Mouse (Mus musculus): ENCODE measurements around the gene Crhr1. TPM values are rescaled to one million over a fixed set of nuclear protein-coding genes. Genes with fewer than 3 reads are reported as not detected.
"Not testable (repeated sequence)": the region's sequence is repeated elsewhere in the genome, so short reads cannot be mapped to it uniquely, and the experiment has no call there.

Crhr1 gene
- polyA plus RNA-seq, 1 experiment from 2014 or later, result 3.0 TPM

- Histone ChIP-seq H3K36me3 (ENCODE audit: control insufficient read depth, insufficient read depth, low read length) (no peaks in the 10 kb centered on the region), H3K9ac (ENCODE audit: low read length) (no peak overlapping the region), H3K4me2 (ENCODE audit: low read length) (peak overlapping the region; percentile 29; the same call in 1 of the 2 replicates), H3K9me3 (replicated peaks; ENCODE audit: control insufficient read depth, low read length) (no peaks in the 10 kb centered on the region), H3K27me3 (replicated peaks; ENCODE audit: control insufficient read depth, insufficient read depth, low read length) (no peaks in the 10 kb centered on the region), H3K4me1 (ENCODE audit: control insufficient read depth, insufficient read depth, low read length) (no peaks in the 10 kb centered on the region), H3K4me3 (ENCODE audit: low read depth, low read length) (no peak overlapping the region), H3K27ac (ENCODE audit: low read depth, low read length) (no peak overlapping the region)
- no peak for DNase-seq (ENCODE audit: low spot score)
- 77% methylated on average over 11 of the region's 11 CpGs for WGBS
- no peak; the same call in 1 of the 2 replicates for ATAC-seq
Observed at GRCm38 (mm10) chr11:104195382-104195781, 62.7 kb downstream of the Crhr1 start.

DNA sequence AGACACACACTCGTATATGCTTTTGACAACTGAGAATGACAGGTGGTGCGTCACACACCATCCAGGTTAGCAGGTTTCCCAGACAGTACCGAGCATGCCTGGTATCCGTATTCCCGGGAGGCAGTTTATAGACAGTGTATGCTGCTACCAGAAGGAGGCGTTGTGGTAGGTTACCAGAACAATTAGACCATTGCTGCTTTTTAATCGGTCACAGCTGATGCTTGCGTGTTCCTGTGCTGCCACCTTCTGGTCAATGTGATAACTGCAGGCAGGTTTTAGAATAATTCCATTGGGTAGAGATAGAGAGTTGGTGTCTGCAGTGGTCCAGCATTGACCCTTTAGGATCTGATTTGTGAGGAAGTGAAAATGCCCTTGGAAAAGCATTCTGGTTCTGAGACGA is 63.1 kb downstream of the Crhr1 start:
- 10% methylated on average over 9 of the region's 9 CpGs for WGBS
- peak; percentile 95 for DNase-seq (ENCODE audit: low spot score)
- Histone ChIP-seq H3K27ac (ENCODE audit: low read depth, low read length) (no peak overlapping the region), H3K9me3 (replicated peaks; ENCODE audit: control insufficient read depth, low read length) (no peaks in the 10 kb centered on the region), H3K27me3 (replicated peaks; ENCODE audit: control insufficient read depth, insufficient read depth, low read length) (no peaks in the 10 kb centered on the region), H3K4me3 (ENCODE audit: low read depth, low read length) (no peak overlapping the region), H3K36me3 (ENCODE audit: control insufficient read depth, insufficient read depth, low read length) (no peaks in the 10 kb centered on the region), H3K4me1 (ENCODE audit: control insufficient read depth, insufficient read depth, low read length) (no peaks in the 10 kb centered on the region), H3K4me2 (ENCODE audit: low read length) (peak overlapping the region; percentile 29; the same call in 1 of the 2 replicates), H3K9ac (ENCODE audit: low read length) (no peak overlapping the region)
- peak; percentile 94 for ATAC-seq

DNA sequence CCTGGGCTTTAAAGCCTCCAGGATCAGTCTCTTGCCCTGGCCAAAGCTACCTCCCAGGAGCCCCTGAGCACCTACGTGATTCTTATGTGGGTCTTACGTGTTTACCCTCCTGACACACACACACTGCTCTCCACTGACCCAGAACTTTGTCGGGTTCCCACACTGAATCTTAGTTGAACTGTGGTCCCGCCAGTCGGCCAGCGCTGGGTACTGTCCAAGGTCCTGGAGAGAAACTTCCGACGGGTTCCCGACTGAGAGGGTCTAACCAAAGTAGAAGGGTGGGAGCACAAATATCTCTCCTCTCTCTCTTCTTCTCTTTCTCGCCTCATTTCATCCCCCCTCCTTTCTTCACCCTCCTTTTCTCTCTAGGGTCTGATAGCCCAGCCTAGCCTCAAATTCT is 65.2 kb downstream of the Crhr1 start:
- no peak overlapping the region for H3K4me3 ChIP-seq (ENCODE audit: low read depth, low read length)
- H3K4me1 ChIP-seq (ENCODE audit: control insufficient read depth, insufficient read depth, low read length), result no peaks in the 10 kb centered on the region
- H3K9ac ChIP-seq (ENCODE audit: low read length), result no peak overlapping the region
- no peak for ATAC-seq
- no peak for DNase-seq (ENCODE audit: low spot score)
- no peaks in the 10 kb centered on the region for H3K36me3 ChIP-seq (ENCODE audit: control insufficient read depth, insufficient read depth, low read length)
- 11% methylated on average over 10 of the region's 10 CpGs for WGBS
- H3K9me3 ChIP-seq (replicated peaks; ENCODE audit: control insufficient read depth, low read length), result peaks cover 3% of the 10 kb centered on the region; the same call in 1 of the 2 replicates
- no peak overlapping the region for H3K27ac ChIP-seq (ENCODE audit: low read depth, low read length)
- H3K4me2 ChIP-seq (ENCODE audit: low read length), result no peak overlapping the region
- no peaks in the 10 kb centered on the region for H3K27me3 ChIP-seq (replicated peaks; ENCODE audit: control insufficient read depth, insufficient read depth, low read length)

GRCm38 (mm10) chr11:104203271-104203670 is 70.6 kb downstream of the Crhr1 start:
- H3K4me2 ChIP-seq (ENCODE audit: low read length), result no peak overlapping the region
- no peak overlapping the region for H3K9ac ChIP-seq (ENCODE audit: low read length)
- 83% methylated on average over 3 of the region's 3 CpGs for whole genome bisulfite sequencing
- DNase-seq (ENCODE audit: low spot score) (no peak), ATAC-seq (no peak)
- H3K4me1 ChIP-seq (ENCODE audit: control insufficient read depth, insufficient read depth, low read length), result no peaks in the 10 kb centered on the region
- H3K36me3 ChIP-seq (ENCODE audit: control insufficient read depth, insufficient read depth, low read length), result no peaks in the 10 kb centered on the region
- peaks cover 3% of the 10 kb centered on the region; the same call in 1 of the 2 replicates for H3K9me3 ChIP-seq (replicated peaks; ENCODE audit: control insufficient read depth, low read length)
- H3K4me3 ChIP-seq (ENCODE audit: low read depth, low read length), result no peak overlapping the region
- no peak overlapping the region for H3K27ac ChIP-seq (ENCODE audit: low read depth, low read length)
- H3K27me3 ChIP-seq (replicated peaks; ENCODE audit: control insufficient read depth, insufficient read depth, low read length), result no peaks in the 10 kb centered on the region; the same call in 1 of the 2 replicates

- Histone ChIP-seq H3K9me3 (replicated peaks; ENCODE audit: control insufficient read depth, low read length) (peaks cover under 1% of the 10 kb centered on the region; the same call in 1 of the 2 replicates), H3K4me1 (ENCODE audit: control insufficient read depth, insufficient read depth, low read length) (no peaks in the 10 kb centered on the region), H3K9ac (ENCODE audit: low read length) (no peak overlapping the region), H3K36me3 (ENCODE audit: control insufficient read depth, insufficient read depth, low read length) (no peaks in the 10 kb centered on the region), H3K27me3 (replicated peaks; ENCODE audit: control insufficient read depth, insufficient read depth, low read length) (no peaks in the 10 kb centered on the region; the same call in 1 of the 2 replicates), H3K27ac (ENCODE audit: low read depth, low read length) (no peak overlapping the region), H3K4me3 (ENCODE audit: low read depth, low read length) (no peak overlapping the region), H3K4me2 (ENCODE audit: low read length) (no peak overlapping the region)
- ATAC-seq, result no peak
- DNase-seq (ENCODE audit: low spot score), result no peak
- WGBS, result 80% methylated on average over 4 of the region's 4 CpGs
Observed at GRCm38 (mm10) chr11:104206573-104206972, 73.9 kb downstream of the Crhr1 start.

DNA sequence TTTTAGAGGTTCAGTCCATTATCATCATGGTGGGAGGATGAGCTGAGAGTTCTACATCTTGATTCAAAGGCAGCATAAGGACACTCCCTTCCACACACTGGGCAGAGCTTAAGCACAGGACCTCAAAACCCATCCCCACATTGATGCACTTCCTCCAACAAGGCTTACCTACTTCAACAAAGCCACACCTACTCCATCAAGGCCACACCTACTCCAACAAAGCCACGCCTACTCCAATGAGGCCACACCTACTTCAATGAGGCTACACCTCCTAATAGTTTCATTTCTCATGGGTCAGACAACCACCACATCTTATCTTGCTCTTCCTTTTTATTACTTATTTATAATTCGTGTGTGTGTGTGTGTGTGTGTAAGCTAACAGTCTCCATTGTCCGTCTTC is 76.4 kb downstream of the Crhr1 start:
- ATAC-seq (no peak), DNase-seq (ENCODE audit: low spot score) (no peak)
- Histone ChIP-seq H3K4me3 (ENCODE audit: low read depth, low read length) (no peak overlapping the region), H3K9me3 (replicated peaks; ENCODE audit: control insufficient read depth, low read length) (no peaks in the 10 kb centered on the region), H3K9ac (ENCODE audit: low read length) (no peak overlapping the region), H3K4me1 (ENCODE audit: control insufficient read depth, insufficient read depth, low read length) (no peaks in the 10 kb centered on the region), H3K36me3 (ENCODE audit: control insufficient read depth, insufficient read depth, low read length) (no peaks in the 10 kb centered on the region), H3K4me2 (ENCODE audit: low read length) (no peak overlapping the region), H3K27me3 (replicated peaks; ENCODE audit: control insufficient read depth, insufficient read depth, low read length) (no peaks in the 10 kb centered on the region; the same call in 1 of the 2 replicates), H3K27ac (ENCODE audit: low read depth, low read length) (no peak overlapping the region)
- WGBS, result 73% methylated on average over 3 of the region's 3 CpGs

- H3K36me3 ChIP-seq (ENCODE audit: control insufficient read depth, insufficient read depth, low read length), result no peaks in the 10 kb centered on the region
- no peak overlapping the region for H3K4me2 ChIP-seq (ENCODE audit: low read length)
- no peak overlapping the region for H3K9ac ChIP-seq (ENCODE audit: low read length)
- H3K27me3 ChIP-seq (replicated peaks; ENCODE audit: control insufficient read depth, insufficient read depth, low read length), result no peaks in the 10 kb centered on the region; the same call in 1 of the 2 replicates
- no peak overlapping the region for H3K27ac ChIP-seq (ENCODE audit: low read depth, low read length)
- ATAC-seq (no peak), DNase-seq (ENCODE audit: low spot score) (no peak)
- WGBS, result 82% methylated on average over 6 of the region's 6 CpGs
- H3K9me3 ChIP-seq (replicated peaks; ENCODE audit: control insufficient read depth, low read length), result no peaks in the 10 kb centered on the region
- H3K4me1 ChIP-seq (ENCODE audit: control insufficient read depth, insufficient read depth, low read length), result no peaks in the 10 kb centered on the region
- no peak overlapping the region for H3K4me3 ChIP-seq (ENCODE audit: low read depth, low read length)
Observed at GRCm38 (mm10) chr11:104211251-104211650, 78.6 kb downstream of the Crhr1 start.

DNA sequence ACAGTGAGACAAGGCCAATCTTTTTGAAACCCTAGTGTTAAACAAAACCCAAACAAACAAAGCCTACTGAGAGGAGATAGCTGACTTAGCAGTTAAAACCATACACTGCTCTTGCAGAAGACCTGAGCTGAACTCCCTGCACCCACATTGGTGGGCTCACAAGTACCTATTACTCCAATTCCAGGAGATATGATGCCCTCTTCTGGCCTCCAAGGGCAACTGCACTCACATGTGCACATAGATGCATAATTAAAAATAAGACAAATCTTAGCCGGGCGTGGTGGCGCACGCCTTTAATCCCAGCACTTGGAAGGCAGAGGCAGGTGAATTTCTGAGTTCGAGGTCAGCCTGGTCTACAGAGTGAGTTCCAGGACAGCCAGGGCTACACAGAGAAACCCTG is 81.5 kb downstream of the Crhr1 start:
- 94% methylated on average over 5 of the region's 5 CpGs for WGBS
- not testable (repeated sequence) for H3K27ac ChIP-seq (ENCODE audit: low read depth, low read length); H3K27me3 ChIP-seq (replicated peaks; ENCODE audit: control insufficient read depth, insufficient read depth, low read length); H3K4me1 ChIP-seq (ENCODE audit: control insufficient read depth, insufficient read depth, low read length); DNase-seq (ENCODE audit: low spot score); H3K4me3 ChIP-seq (ENCODE audit: low read depth, low read length); H3K36me3 ChIP-seq (ENCODE audit: control insufficient read depth, insufficient read depth, low read length); H3K9ac ChIP-seq (ENCODE audit: low read length); H3K9me3 ChIP-seq (replicated peaks; ENCODE audit: control insufficient read depth, low read length); H3K4me2 ChIP-seq (ENCODE audit: low read length); ATAC-seq

DNA sequence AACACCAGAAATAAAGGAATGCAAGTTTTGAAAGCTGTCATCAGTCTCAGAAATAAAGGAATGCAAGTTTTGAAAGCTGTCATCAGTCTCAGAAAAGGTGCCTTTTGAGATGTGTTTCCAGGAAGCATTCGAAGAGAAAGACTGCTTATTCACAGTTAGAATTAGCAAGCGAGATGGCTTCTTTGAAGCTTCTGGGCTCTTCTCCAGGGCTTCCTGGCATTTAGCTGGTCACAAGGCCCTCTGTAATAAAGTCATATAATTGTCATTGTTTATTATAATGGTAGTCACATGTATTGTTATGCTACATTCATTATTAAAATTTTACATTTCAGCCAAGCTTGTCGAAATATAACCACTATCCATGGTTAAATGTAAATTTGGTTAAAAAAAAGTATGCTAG is 85.4 kb downstream of the Crhr1 start:
- H3K9me3 ChIP-seq (replicated peaks; ENCODE audit: control insufficient read depth, low read length), result no peaks in the 10 kb centered on the region
- no peak overlapping the region for H3K4me2 ChIP-seq (ENCODE audit: low read length)
- H3K4me3 ChIP-seq (ENCODE audit: low read depth, low read length), result no peak overlapping the region
- no peak for DNase-seq (ENCODE audit: low spot score)
- H3K27ac ChIP-seq (ENCODE audit: low read depth, low read length), result no peak overlapping the region
- no peaks in the 10 kb centered on the region for H3K4me1 ChIP-seq (ENCODE audit: control insufficient read depth, insufficient read depth, low read length)
- 47% methylated on average over 3 of the region's 3 CpGs for WGBS
- ATAC-seq, result no peak
- H3K27me3 ChIP-seq (replicated peaks; ENCODE audit: control insufficient read depth, insufficient read depth, low read length), result no peaks in the 10 kb centered on the region
- H3K36me3 ChIP-seq (ENCODE audit: control insufficient read depth, insufficient read depth, low read length), result no peaks in the 10 kb centered on the region
- H3K9ac ChIP-seq (ENCODE audit: low read length), result no peak overlapping the region
